Mouse (Mus musculus) skeletal muscle tissue, adult 2 months (tissue): Measurements from ENCODE around the gene Prkce.

Experiments
- DNase-seq: peaks from one replicate; pipeline ENCODE4 v3.0.0-alpha.2; 2012; ENCODE audit warnings: low read depth, low spot score

Gene Prkce

GRCm38 (mm10) chr17:86509871-86510270, 342.3 kb downstream of the Prkce start:
- DNase-seq, result no peak

- no peak for DNase-seq
Measured at GRCm38 (mm10) chr17:86514974-86515620, 347.5 kb downstream of the Prkce start.

- DNase-seq, result no peak
Measured at GRCm38 (mm10) chr17:86516630-86517029, 349.0 kb downstream of the Prkce start.

GRCm38 (mm10) chr17:86518604-86519003, 351.0 kb downstream of the Prkce start:
- no peak for DNase-seq

- peak; percentile 32 for DNase-seq
Measured at GRCm38 (mm10) chr17:86521252-86521651, 353.7 kb downstream of the Prkce start.

- no peak for DNase-seq
Measured at GRCm38 (mm10) chr17:86522649-86523048, 355.1 kb downstream of the Prkce start.

GRCm38 (mm10) chr17:86523374-86523773, 355.8 kb downstream of the Prkce start:
- no peak for DNase-seq

GRCm38 (mm10) chr17:86523843-86524242, 356.3 kb downstream of the Prkce start:
- DNase-seq, result no peak

- DNase-seq, result no peak
Measured at GRCm38 (mm10) chr17:86525075-86525474, 357.5 kb downstream of the Prkce start.

- DNase-seq, result no peak
Measured at GRCm38 (mm10) chr17:86526016-86526415, 358.4 kb downstream of the Prkce start.

- DNase-seq, result no peak
Measured at GRCm38 (mm10) chr17:86527298-86527697, 359.7 kb downstream of the Prkce start.

- DNase-seq, result no peak
Measured at GRCm38 (mm10) chr17:86529003-86529402, 361.4 kb downstream of the Prkce start.

GRCm38 (mm10) chr17:86529411-86529810, 361.8 kb downstream of the Prkce start:
- DNase-seq, result no peak

GRCm38 (mm10) chr17:86531231-86531630, 363.6 kb downstream of the Prkce start:
- no peak for DNase-seq

GRCm38 (mm10) chr17:86532783-86533548, 365.4 kb downstream of the Prkce start:
- DNase-seq, result no peak

GRCm38 (mm10) chr17:86533549-86533851, 365.9 kb downstream of the Prkce start:
- no peak for DNase-seq

- no peak for DNase-seq
Measured at GRCm38 (mm10) chr17:86535096-86535495, 367.5 kb downstream of the Prkce start.

GRCm38 (mm10) chr17:86535827-86536656, 368.5 kb downstream of the Prkce start:
- DNase-seq, result peak; percentile 88

GRCm38 (mm10) chr17:86539881-86540430, 372.4 kb downstream of the Prkce start:
- DNase-seq, result no peak

GRCm38 (mm10) chr17:86546529-86546928, 378.9 kb downstream of the Prkce start:
- no peak for DNase-seq

- DNase-seq, result no peak
Measured at GRCm38 (mm10) chr17:86549128-86549527, 381.5 kb downstream of the Prkce start.

GRCm38 (mm10) chr17:86551561-86551960, 384.0 kb downstream of the Prkce start:
- DNase-seq, result no peak
